Mouse (Mus musculus) heart, embryonic 16.5 days (tissue): ENCODE measurements around the gene Ccnd1. TPM values are rescaled to one million over a fixed set of nuclear protein-coding genes. Genes with fewer than 3 reads are reported as not detected.
"Not testable (repeated sequence)": the region's sequence is repeated elsewhere in the genome, so short reads cannot be mapped to it uniquely, and the experiment has no call there.

Experiments
- ATAC-seq: fragments of 200-750 bp; cut with Nextera tagmentation; replicated peaks from 2 replicates; pipeline ENCODE4 v1.8.0; 2017; ENCODE audit warnings: moderate number of reproducible peaks; ENCODE audit not compliant: insufficient read depth, low FRiP score; ENCODE audit errors: extremely low read depth
- H3K27ac ChIP-seq: fragments of 300-500 bp; sonication (generic); 2 replicates; pipeline ENCODE4 v1.5.1; 2014; ENCODE audit warnings: mild to moderate bottlenecking, low read length, control low read depth, moderate library complexity
- H3K27me3 ChIP-seq: fragments of 300-500 bp; sonication (generic); 2 replicates; pipeline ENCODE4 v1.6.1; 2014; ENCODE audit warnings: low read length, mixed read lengths; ENCODE audit not compliant: control insufficient read depth, insufficient read depth
- H3K36me3 ChIP-seq: fragments of 300-500 bp; sonication (generic); 2 replicates; pipeline ENCODE4 v1.6.1; 2014; ENCODE audit not compliant: control insufficient read depth, insufficient read depth
- H3K4me1 ChIP-seq: fragments of 300-500 bp; sonication (generic); 2 replicates; pipeline ENCODE4 v1.6.1; 2014; ENCODE audit warnings: low read length, mixed read lengths; ENCODE audit not compliant: control insufficient read depth, insufficient read depth
- H3K4me2 ChIP-seq: fragments of 300-500 bp; sonication (generic); 2 replicates; pipeline ENCODE4 v1.6.1; 2014; ENCODE audit warnings: low read depth, mild to moderate bottlenecking, control low read depth, low read length
- H3K4me3 ChIP-seq: fragments of 300-500 bp; sonication (generic); 2 replicates; pipeline ENCODE4 v1.5.1; 2014; ENCODE audit warnings: mild to moderate bottlenecking, control low read depth, low read length
- H3K9ac ChIP-seq: fragments of 300-500 bp; sonication (generic); 2 replicates; pipeline ENCODE4 v1.6.1; 2014; ENCODE audit warnings: low read length, control low read depth
- H3K9me3 ChIP-seq: fragments of 300-500 bp; sonication (generic); replicated peaks from 2 replicates; pipeline ENCODE4 v1.6.1; 2016; ENCODE audit warnings: low read length; ENCODE audit not compliant: control insufficient read depth
- WGBS: fragments of 180-500 bp; shearing (Covaris S2); extraction: QIAGEN DNeasy Blood & Tissue Kit; methylation state at CpG from one replicate; pipeline ENCODE4 v1.1.7; 2014; 5-methylcytosine and 5-hydroxymethylcytosine counted together
- polyA plus RNA-seq: library from polyadenylated mRNA; unstranded; fragments of >200 nt; fragmentation: Nextera tagmentation; extraction: Ambion mirVana; gene quantifications from 2 replicates; pipeline ENCODE4 v1.2.1, GENCODE M21; 2015

The Ccnd1 gene
- polyA plus RNA-seq, 1 experiment from 2014 or later = 45.6 TPM

GRCm38 (mm10) chr7:144892322-144892721 is 47.4 kb downstream of the Ccnd1 start:
- no peak overlapping the region for H3K4me2 ChIP-seq
- WGBS = 48% methylated on average over 6 of the region's 6 CpGs
- peaks cover 42% of the 10 kb centered on the region for H3K27me3 ChIP-seq
- no peaks in the 10 kb centered on the region; the same call in 1 of the 2 replicates for H3K9me3 ChIP-seq
- no peak for ATAC-seq
- no peak overlapping the region for H3K9ac ChIP-seq
- H3K4me1 ChIP-seq = peaks cover 23% of the 10 kb centered on the region
- no peaks in the 10 kb centered on the region for H3K36me3 ChIP-seq
- no peak overlapping the region for H3K27ac ChIP-seq
- H3K4me3 ChIP-seq = no peak overlapping the region

GRCm38 (mm10) chr7:144891863-144892262 is 47.9 kb downstream of the Ccnd1 start:
- H3K27ac ChIP-seq = no peak overlapping the region
- H3K4me3 ChIP-seq = no peak overlapping the region
- H3K36me3 ChIP-seq = no peaks in the 10 kb centered on the region
- no peaks in the 10 kb centered on the region; the same call in 1 of the 2 replicates for H3K9me3 ChIP-seq
- H3K27me3 ChIP-seq = peaks cover 37% of the 10 kb centered on the region
- peaks cover 21% of the 10 kb centered on the region for H3K4me1 ChIP-seq
- no peak overlapping the region for H3K9ac ChIP-seq
- ATAC-seq = no peak
- H3K4me2 ChIP-seq = no peak overlapping the region
- WGBS = 87% methylated on average over 2 of the region's 2 CpGs

GRCm38 (mm10) chr7:144890661-144891060 is 49.1 kb downstream of the Ccnd1 start:
- H3K4me1 ChIP-seq = peaks cover 10% of the 10 kb centered on the region
- H3K36me3 ChIP-seq, ATAC-seq, H3K4me2 ChIP-seq, H3K4me3 ChIP-seq, H3K27ac ChIP-seq, H3K9me3 ChIP-seq, H3K9ac ChIP-seq: not testable (repeated sequence)
- 100% methylated on average over 1 of the region's 1 CpGs for WGBS
- H3K27me3 ChIP-seq = peaks cover 25% of the 10 kb centered on the region

DNA sequence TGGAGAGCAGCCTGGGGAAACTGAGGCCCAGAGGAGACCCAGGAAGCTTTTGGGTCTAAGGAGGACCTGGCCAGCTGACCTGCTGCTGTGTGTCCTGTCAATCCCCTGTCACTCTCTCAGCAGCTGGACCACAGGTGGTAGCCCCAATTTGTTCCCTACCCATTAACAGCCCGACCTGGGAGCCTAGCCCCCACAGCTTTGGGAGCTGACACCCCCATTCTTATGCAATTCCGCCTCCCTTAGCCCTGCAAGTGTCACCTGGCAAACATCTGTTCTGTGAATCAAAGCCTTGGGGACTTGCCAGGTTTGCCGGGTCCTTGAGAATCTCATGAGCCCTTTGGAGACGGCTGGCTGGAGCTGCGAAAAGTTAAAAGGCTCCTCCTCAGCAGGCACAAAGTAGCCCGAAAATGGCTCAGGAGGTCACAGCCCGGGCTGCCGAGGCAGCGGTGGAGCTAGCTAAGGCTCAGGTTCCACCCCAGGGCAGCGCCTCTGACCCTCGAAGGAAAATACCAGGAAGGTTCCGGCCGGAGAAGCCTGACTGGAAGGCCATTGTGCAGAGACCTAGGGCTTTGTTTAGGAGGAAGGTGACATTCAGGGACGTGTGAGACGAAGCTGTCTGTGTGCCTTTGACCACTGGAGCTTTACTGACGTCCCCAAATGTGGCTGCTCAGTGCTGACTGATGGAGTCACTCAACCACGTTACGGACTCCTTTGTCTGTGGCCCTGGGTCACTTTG is 51.0 kb downstream of the Ccnd1 start:
- peaks cover 13% of the 10 kb centered on the region for H3K27me3 ChIP-seq
- H3K27ac ChIP-seq = no peak overlapping the region
- peaks cover 6% of the 10 kb centered on the region for H3K4me1 ChIP-seq
- ATAC-seq = no peak
- no peak overlapping the region for H3K4me3 ChIP-seq
- H3K4me2 ChIP-seq = no peak overlapping the region
- WGBS = 7% methylated on average over 18 of the region's 18 CpGs
- no peaks in the 10 kb centered on the region; the same call in 1 of the 2 replicates for H3K9me3 ChIP-seq
- no peaks in the 10 kb centered on the region for H3K36me3 ChIP-seq
- H3K9ac ChIP-seq = no peak overlapping the region

DNA sequence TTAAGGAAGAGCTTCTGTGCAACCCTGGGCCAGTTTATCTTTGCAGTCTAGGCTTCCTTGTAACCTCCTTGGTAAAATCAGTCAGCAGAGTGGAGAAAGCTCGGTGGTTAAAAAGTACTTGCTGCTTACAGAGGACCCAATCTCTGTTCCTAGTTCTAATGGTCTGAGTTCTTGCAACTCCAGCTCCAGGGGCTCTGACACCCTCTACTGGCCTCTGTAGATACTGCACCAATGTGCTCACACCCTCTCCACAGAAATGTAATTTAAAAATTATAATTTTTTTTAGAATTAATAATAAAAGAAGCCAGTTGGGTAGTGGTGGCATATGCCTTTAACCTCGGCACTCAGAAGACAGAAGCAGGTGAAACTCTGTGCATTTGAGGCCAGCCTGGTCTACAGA is 52.1 kb downstream of the Ccnd1 start:
- no peak overlapping the region for H3K9ac ChIP-seq
- H3K4me3 ChIP-seq = no peak overlapping the region
- H3K4me1 ChIP-seq = peaks cover 6% of the 10 kb centered on the region
- no peaks in the 10 kb centered on the region for H3K36me3 ChIP-seq
- H3K27me3 ChIP-seq = peaks cover 11% of the 10 kb centered on the region
- H3K4me2 ChIP-seq = no peak overlapping the region
- no peak overlapping the region for H3K27ac ChIP-seq
- H3K9me3 ChIP-seq = no peaks in the 10 kb centered on the region; the same call in 1 of the 2 replicates
- WGBS = 75% methylated on average over 2 of the region's 2 CpGs
- ATAC-seq = no peak

GRCm38 (mm10) chr7:144883106-144883505 is 56.6 kb downstream of the Ccnd1 start:
- H3K4me2 ChIP-seq = no peak overlapping the region
- H3K27ac ChIP-seq = no peak overlapping the region
- peaks cover 6% of the 10 kb centered on the region for H3K4me1 ChIP-seq
- ATAC-seq = no peak; the same call in 1 of the 2 replicates
- H3K9me3 ChIP-seq = no peaks in the 10 kb centered on the region; the same call in 1 of the 2 replicates
- WGBS = 22% methylated on average over 2 of the region's 2 CpGs
- H3K27me3 ChIP-seq = no peaks in the 10 kb centered on the region; the same call in 1 of the 2 replicates
- no peak overlapping the region for H3K4me3 ChIP-seq
- H3K9ac ChIP-seq = no peak overlapping the region
- H3K36me3 ChIP-seq = no peaks in the 10 kb centered on the region

Other genes starting within 250 kb of the Ccnd1 start
- 7.3 and 16.0 TPM in 2 replicates for gene Ano1, start 188.0 kb downstream of the Ccnd1 start, polyA plus RNA-seq
- gene Fgf3, start 101.8 kb downstream of the Ccnd1 start, polyA plus RNA-seq = 0.20 and 0.79 TPM in 2 replicates
- 0.04 TPM in 1 of 2 replicates, not detected in the other for gene Fgf4, start 92.6 kb downstream of the Ccnd1 start, polyA plus RNA-seq
- 0.20 TPM in 1 of 2 replicates, not detected in the other for gene Fgf15, start 43.4 kb downstream of the Ccnd1 start, polyA plus RNA-seq
- gene LTO1, start 24.8 kb downstream of the Ccnd1 start, polyA plus RNA-seq = 20.2 and 23.7 TPM in 2 replicates